Mouse (Mus musculus) hindbrain, embryonic 15.5 days (tissue): ENCODE data around the gene Taok2. TPM values are rescaled to one million over a fixed set of nuclear protein-coding genes. Genes with fewer than 3 reads are reported as not detected.

Experiments used
- ATAC-seq: fragments of 200-750 bp; cut with Nextera tagmentation; 2 replicates; pipeline ENCODE4 v1.8.0; 2017; ENCODE audit warnings: low read depth, moderate number of reproducible peaks, moderate TSS enrichment; ENCODE audit not compliant: low FRiP score
- H3K27ac ChIP-seq: fragments of 300-500 bp; sonication (generic); replicated peaks from 2 replicates; pipeline ENCODE4 v1.5.1; 2015; ENCODE audit warnings: mild to moderate bottlenecking, inconsistent platforms
- H3K27me3 ChIP-seq: fragments of 300-500 bp; sonication (generic); 2 replicates; pipeline ENCODE4 v1.6.1; 2015; ENCODE audit warnings: control low read depth, inconsistent platforms
- H3K36me3 ChIP-seq: fragments of 300-500 bp; sonication (generic); 2 replicates; pipeline ENCODE4 v1.6.1; 2015; ENCODE audit warnings: control low read depth, inconsistent platforms
- H3K4me1 ChIP-seq: fragments of 300-500 bp; sonication (generic); replicated peaks from 2 replicates; pipeline ENCODE4 v1.6.1; 2015; ENCODE audit warnings: control low read depth, inconsistent platforms
- H3K4me2 ChIP-seq: fragments of 300-500 bp; sonication (generic); 2 replicates; pipeline ENCODE4 v1.6.1; 2015; ENCODE audit warnings: moderate library complexity, mild to moderate bottlenecking, inconsistent platforms
- H3K4me3 ChIP-seq: fragments of 300-500 bp; sonication (generic); 2 replicates; pipeline ENCODE4 v1.5.1; 2015; ENCODE audit warnings: mild to moderate bottlenecking, inconsistent platforms
- H3K9ac ChIP-seq: fragments of 300-500 bp; sonication (generic); 2 replicates; pipeline ENCODE4 v1.6.1; 2015; ENCODE audit warnings: inconsistent platforms
- H3K9me3 ChIP-seq: fragments of 300-500 bp; sonication (generic); 2 replicates; pipeline ENCODE4 v1.6.1; 2016; ENCODE audit warnings: control low read depth, inconsistent platforms
- WGBS: fragments of 180-500 bp; shearing (Covaris S2); methylation state at CpG from one replicate; pipeline ENCODE4 v1.1.7; 2015; 5-methylcytosine and 5-hydroxymethylcytosine counted together
- polyA plus RNA-seq: library from polyadenylated mRNA; unstranded; fragments of >200 nt; fragmentation: Nextera tagmentation; extraction: Ambion mirVana; gene quantifications from 2 replicates; pipeline ENCODE4 v1.2.1, GENCODE M21; 2015

Gene Taok2
- polyA plus RNA-seq, 1 experiment from 2014 or later = 58.1 TPM

GRCm38 (mm10) chr7:126867534-126867933, 17.0 kb downstream of the Taok2 start:
- H3K4me1 ChIP-seq = peaks cover 20% of the 10 kb centered on the region
- no peak overlapping the region for H3K4me3 ChIP-seq
- no peak overlapping the region for H3K9ac ChIP-seq
- no peaks in the 10 kb centered on the region for H3K9me3 ChIP-seq
- no peak for ATAC-seq
- no peaks in the 10 kb centered on the region for H3K27me3 ChIP-seq
- no peak overlapping the region for H3K4me2 ChIP-seq
- no peak overlapping the region for H3K27ac ChIP-seq
- peaks cover 79% of the 10 kb centered on the region for H3K36me3 ChIP-seq
- 100% methylated on average over 2 of the region's 2 CpGs for WGBS

GRCm38 (mm10) chr7:126863791-126864190, 20.7 kb downstream of the Taok2 start:
- no peak overlapping the region for H3K27ac ChIP-seq
- no peak for ATAC-seq
- H3K9me3 ChIP-seq = no peaks in the 10 kb centered on the region
- WGBS = 54% methylated on average over 6 of the region's 6 CpGs
- H3K9ac ChIP-seq = no peak overlapping the region
- H3K4me3 ChIP-seq = peak overlapping the region; percentile 81; the same call in 1 of the 2 replicates
- peaks cover 30% of the 10 kb centered on the region for H3K4me1 ChIP-seq
- peaks cover 44% of the 10 kb centered on the region for H3K36me3 ChIP-seq
- H3K27me3 ChIP-seq = no peaks in the 10 kb centered on the region
- H3K4me2 ChIP-seq = peak overlapping the region; percentile 86

GRCm38 (mm10) chr7:126862147-126862784, 22.2 kb downstream of the Taok2 start, which contains the start of gene Ino80e:
Gene Ino80e (minus strand): TSS chr7:126862377.
- H3K4me2 ChIP-seq = peak within 1 kb of the TSS; percentile 86
- peak within 1 kb of the TSS; percentile 91 for H3K27ac ChIP-seq
- no peaks in the 10 kb centered on the region for H3K27me3 ChIP-seq
- peak within 1 kb of the TSS; percentile 58 for H3K9ac ChIP-seq
- H3K9me3 ChIP-seq = no peaks in the 10 kb centered on the region
- peak within 1 kb of the TSS; percentile 81 for H3K4me3 ChIP-seq
- peaks cover 30% of the 10 kb centered on the region for H3K4me1 ChIP-seq
- under 1% methylated on average over 41 of the region's 41 CpGs for WGBS
- peaks cover 38% of the 10 kb centered on the region for H3K36me3 ChIP-seq
- peak; percentile 74 for ATAC-seq

- peak; percentile 86 for ATAC-seq
- Histone ChIP-seq H3K36me3 (peaks cover 34% of the 10 kb centered on the region), H3K9me3 (no peaks in the 10 kb centered on the region), H3K4me2 (peak within 1 kb of the TSS; percentile 86), H3K4me1 (peaks cover 30% of the 10 kb centered on the region), H3K9ac (peak within 1 kb of the TSS; percentile 58), H3K4me3 (peak within 1 kb of the TSS; percentile 81), H3K27me3 (no peaks in the 10 kb centered on the region), H3K27ac (peak within 1 kb of the TSS; percentile 91)
- 3% methylated on average over 42 of the region's 42 CpGs for WGBS
Observed at GRCm38 (mm10) chr7:126861429-126862130, 22.9 kb downstream of the Taok2 start, which contains the start of gene Hirip3. Gene Hirip3 (plus strand): TSS chr7:126861972.

- no peak for ATAC-seq
- H3K4me2 ChIP-seq = peak overlapping the region; percentile 86
- H3K9ac ChIP-seq = peak overlapping the region; percentile 58
- H3K36me3 ChIP-seq = peaks cover 29% of the 10 kb centered on the region
- peak overlapping the region; percentile 81 for H3K4me3 ChIP-seq
- no peaks in the 10 kb centered on the region for H3K27me3 ChIP-seq
- peaks cover 30% of the 10 kb centered on the region for H3K4me1 ChIP-seq
- WGBS = 70% methylated on average over 5 of the region's 5 CpGs
- 0 out of 2 replicates have a peak overlapping the region, but pooled peaks have one; percentile 91 for H3K27ac ChIP-seq
- H3K9me3 ChIP-seq = no peaks in the 10 kb centered on the region
Observed at GRCm38 (mm10) chr7:126860987-126861386, 23.5 kb downstream of the Taok2 start.

- Histone ChIP-seq H3K4me2 (no peak overlapping the region), H3K9ac (no peak overlapping the region), H3K4me1 (peaks cover 10% of the 10 kb centered on the region), H3K36me3 (peaks cover 41% of the 10 kb centered on the region), H3K27me3 (no peaks in the 10 kb centered on the region), H3K9me3 (no peaks in the 10 kb centered on the region), H3K4me3 (no peak overlapping the region), H3K27ac (no peak overlapping the region)
- no peak for ATAC-seq
- 80% methylated on average over 9 of the region's 9 CpGs for WGBS
Observed at GRCm38 (mm10) chr7:126856741-126857420, 27.6 kb downstream of the Taok2 start.

GRCm38 (mm10) chr7:126855641-126856040, 28.9 kb downstream of the Taok2 start:
- Histone ChIP-seq H3K9me3 (no peaks in the 10 kb centered on the region), H3K27ac (no peak overlapping the region), H3K4me3 (no peak overlapping the region), H3K4me1 (peaks cover 1% of the 10 kb centered on the region), H3K4me2 (no peak overlapping the region), H3K36me3 (peaks cover 42% of the 10 kb centered on the region), H3K27me3 (no peaks in the 10 kb centered on the region), H3K9ac (no peak overlapping the region)
- WGBS = 86% methylated on average over 3 of the region's 3 CpGs
- no peak for ATAC-seq

GRCm38 (mm10) chr7:126853454-126853853, 31.0 kb downstream of the Taok2 start:
- H3K36me3 ChIP-seq = peaks cover 39% of the 10 kb centered on the region
- no peak for ATAC-seq
- H3K9ac ChIP-seq = no peak overlapping the region
- H3K4me1 ChIP-seq = peaks cover 11% of the 10 kb centered on the region
- 87% methylated on average over 5 of the region's 5 CpGs for WGBS
- H3K27me3 ChIP-seq = peaks cover 10% of the 10 kb centered on the region
- H3K4me3 ChIP-seq = no peak overlapping the region
- H3K9me3 ChIP-seq = no peaks in the 10 kb centered on the region
- H3K4me2 ChIP-seq = no peak overlapping the region
- H3K27ac ChIP-seq = no peak overlapping the region

GRCm38 (mm10) chr7:126851192-126851591, 33.3 kb downstream of the Taok2 start:
- H3K9ac ChIP-seq = no peak overlapping the region
- 45% methylated on average over 12 of the region's 12 CpGs for WGBS

GRCm38 (mm10) chr7:126850161-126850560, 34.3 kb downstream of the Taok2 start:
- Histone ChIP-seq H3K36me3 (peaks cover 29% of the 10 kb centered on the region), H3K4me3 (no peak overlapping the region), H3K4me1 (peaks cover 24% of the 10 kb centered on the region), H3K27me3 (peaks cover 10% of the 10 kb centered on the region), H3K4me2 (no peak overlapping the region), H3K9ac (no peak overlapping the region), H3K9me3 (no peaks in the 10 kb centered on the region), H3K27ac (no peak overlapping the region)
- 86% methylated on average over 6 of the region's 6 CpGs for WGBS
- ATAC-seq = no peak

More at GRCm38 (mm10) chr7:126851192-126851591, 33.3 kb downstream of the Taok2 start:
- no peaks in the 10 kb centered on the region for H3K9me3 ChIP-seq
- H3K4me1 ChIP-seq = peaks cover 24% of the 10 kb centered on the region
- no peak for ATAC-seq
- no peak overlapping the region for H3K4me3 ChIP-seq
- H3K27ac ChIP-seq = no peak overlapping the region
- H3K4me2 ChIP-seq = no peak overlapping the region
- H3K36me3 ChIP-seq = peaks cover 29% of the 10 kb centered on the region
- peaks cover 10% of the 10 kb centered on the region for H3K27me3 ChIP-seq

GRCm38 (mm10) chr7:126848794-126849193, 35.7 kb downstream of the Taok2 start:
- H3K4me2 ChIP-seq = peak overlapping the region; percentile 95
- H3K27me3 ChIP-seq = peaks cover 10% of the 10 kb centered on the region
- peaks cover 20% of the 10 kb centered on the region for H3K36me3 ChIP-seq
- H3K27ac ChIP-seq = 0 out of 2 replicates have a peak overlapping the region, but pooled peaks have one; percentile 30
- peak overlapping the region; percentile 55 for H3K4me3 ChIP-seq
- peak; percentile 40; the same call in 1 of the 2 replicates for ATAC-seq
- no peaks in the 10 kb centered on the region for H3K9me3 ChIP-seq
- H3K4me1 ChIP-seq = peaks cover 24% of the 10 kb centered on the region
- H3K9ac ChIP-seq = peak overlapping the region; percentile 64
- 15% methylated on average over 10 of the region's 10 CpGs for WGBS
